Mouse (Mus musculus) G1E (cell line): ENCODE measurements around the gene Numa1. TPM values are rescaled to one million over a fixed set of nuclear protein-coding genes. Genes with fewer than 3 reads are reported as not detected.

Source experiments
- ATAC-seq: 2 replicates; pipeline ENCODE4 v1.8.0; 2016; ENCODE audit warnings: mild to moderate bottlenecking; ENCODE audit not compliant: insufficient number of reproducible peaks, poor library complexity, low FRiP score, severe bottlenecking; ENCODE audit errors: extremely low read depth
- DNase-seq: peaks from one replicate; pipeline ENCODE4 v3.0.0; 2012; ENCODE audit warnings: low spot score
- H3K27me3 ChIP-seq: 2 replicates; pipeline ENCODE4 v1.6.1; 2012; ENCODE audit warnings: mild to moderate bottlenecking, low read length, inconsistent platforms; ENCODE audit not compliant: insufficient read depth
- H3K36me3 ChIP-seq: replicated peaks from 2 replicates; pipeline ENCODE3; 2012; ENCODE audit warnings: mild to moderate bottlenecking, inconsistent platforms
- H3K4me1 ChIP-seq: 2 replicates; pipeline ENCODE4 v1.6.1; 2012; ENCODE audit warnings: low read depth, low read length, inconsistent platforms, mixed read lengths; ENCODE audit not compliant: insufficient read depth
- H3K4me3 ChIP-seq: 2 replicates; pipeline ENCODE4 v1.5.1; 2012; ENCODE audit warnings: low read depth, mild to moderate bottlenecking, inconsistent platforms, low read length, moderate library complexity, mixed read lengths
- H3K9me3 ChIP-seq: replicated peaks from 2 replicates; pipeline ENCODE4 v1.6.1; 2012; ENCODE audit warnings: inconsistent platforms
- CTCF ChIP-seq: IDR thresholded peaks from 2 replicates; pipeline ENCODE4 v1.5.1; 2012; ENCODE audit warnings: low read depth, low read length, inconsistent platforms, mixed read lengths
- GATA1 ChIP-seq: IDR thresholded peaks from 2 replicates; pipeline ENCODE4 v1.6.1; 2012; ENCODE audit warnings: borderline replicate concordance, low read length, inconsistent platforms, mixed read lengths
- GATA2 ChIP-seq: IDR thresholded peaks from 2 replicates; pipeline ENCODE4 v1.6.1; 2012; ENCODE audit warnings: low read depth, low read length, inconsistent platforms, borderline replicate concordance
- POLR2AphosphoS5 ChIP-seq: IDR thresholded peaks from 2 replicates; pipeline ENCODE4 v1.6.1; 2012; ENCODE audit warnings: low read depth, low read length, inconsistent platforms; ENCODE audit not compliant: insufficient replicate concordance
- TAL1 ChIP-seq: conservative IDR thresholded peaks from 2 replicates; pipeline ENCODE4 v1.6.1; 2012; ENCODE audit warnings: low read depth, low read length, inconsistent platforms, mixed read lengths
- polyA plus RNA-seq: library from polyadenylated mRNA; stranded (reverse); fragments of >175 nt; gene quantifications from 2 replicates; pipeline ENCODE4 v1.2.3, GENCODE M21; 2012
- total RNA-seq, 2 experiments: library from RNA; stranded (forward) in 1 of 2; stranded (reverse) in 1 of 2; fragments of 200-1000 nt in 1 of 2; fragments of >200 nt in 1 of 2; fragmentation: Nextera tagmentation in 1 of 2; gene quantifications; 2 replicates each; pipeline ENCODE4 v1.2.3; 2014 to 2017

The Numa1 gene
- total and polyA plus RNA-seq, 3 experiments: 112 to 189 (median 125) TPM

- H3K36me3 ChIP-seq: peaks cover 21% of the 10 kb centered on the region
- H3K27me3 ChIP-seq: no peaks in the 10 kb centered on the region
- no peaks in the 10 kb centered on the region for H3K9me3 ChIP-seq
- ATAC-seq (no peak), DNase-seq (no peak)
- peaks cover 24% of the 10 kb centered on the region for H3K4me1 ChIP-seq
- TF ChIP-seq TAL1 (no peak), GATA1 (no peak), GATA2 (no peak), POLR2AphosphoS5 (no peak), CTCF (no peak)
- H3K4me3 ChIP-seq: no peak overlapping the region
These were observed 17.7 kb downstream of the Numa1 start for GRCm38 (mm10) chr7:101951648-101952047.

GRCm38 (mm10) chr7:101952098-101952497 lies 18.2 kb downstream of the Numa1 start:
- peaks cover 23% of the 10 kb centered on the region for H3K36me3 ChIP-seq

GRCm38 (mm10) chr7:101954163-101954562 lies 20.3 kb downstream of the Numa1 start:
- Histone ChIP-seq H3K9me3 (no peaks in the 10 kb centered on the region), H3K27me3 (no peaks in the 10 kb centered on the region), H3K36me3 (peaks cover 19% of the 10 kb centered on the region), H3K4me1 (peaks cover 26% of the 10 kb centered on the region), H3K4me3 (no peak overlapping the region)
- no peak for TF ChIP-seq TAL1
- no peak for TF ChIP-seq GATA2
- TF ChIP-seq POLR2AphosphoS5: no peak
- TF ChIP-seq CTCF: no peak
- no peak for TF ChIP-seq GATA1
- no peak for ATAC-seq
- no peak for DNase-seq

More at GRCm38 (mm10) chr7:101952098-101952497, 18.2 kb downstream of the Numa1 start:
- DNase-seq (no peak), ATAC-seq (no peak)
- Histone ChIP-seq H3K9me3 (no peaks in the 10 kb centered on the region), H3K27me3 (no peaks in the 10 kb centered on the region), H3K4me3 (no peak overlapping the region), H3K4me1 (peaks cover 28% of the 10 kb centered on the region)
- TF ChIP-seq CTCF: no peak
- TF ChIP-seq GATA1: no peak
- no peak for TF ChIP-seq TAL1
- no peak for TF ChIP-seq GATA2
- TF ChIP-seq POLR2AphosphoS5: no peak

- DNase-seq (no peak), ATAC-seq (no peak)
- H3K4me1 ChIP-seq: peaks cover 27% of the 10 kb centered on the region
- no peak overlapping the region for H3K4me3 ChIP-seq
- no peak for TF ChIP-seq GATA2
- TF ChIP-seq POLR2AphosphoS5: no peak
- no peak for TF ChIP-seq GATA1
- TF ChIP-seq CTCF: no peak
- no peak for TF ChIP-seq TAL1
- H3K36me3 ChIP-seq: peaks cover 19% of the 10 kb centered on the region
- no peaks in the 10 kb centered on the region for H3K27me3 ChIP-seq
- no peaks in the 10 kb centered on the region for H3K9me3 ChIP-seq
These were observed 21.4 kb downstream of the Numa1 start for GRCm38 (mm10) chr7:101955276-101955675.

GRCm38 (mm10) chr7:101955862-101956261 lies 22.0 kb downstream of the Numa1 start:
- H3K27me3 ChIP-seq: no peaks in the 10 kb centered on the region
- H3K9me3 ChIP-seq: no peaks in the 10 kb centered on the region
- no peak overlapping the region for H3K4me3 ChIP-seq
- DNase-seq (no peak), ATAC-seq (no peak)
- peaks cover 19% of the 10 kb centered on the region for H3K36me3 ChIP-seq
- TF ChIP-seq GATA1 (no peak), GATA2 (no peak), TAL1 (no peak), POLR2AphosphoS5 (no peak), CTCF (no peak)
- H3K4me1 ChIP-seq: peaks cover 27% of the 10 kb centered on the region

GRCm38 (mm10) chr7:101956481-101956880 lies 22.6 kb downstream of the Numa1 start:
- Histone ChIP-seq H3K4me1 (peaks cover 27% of the 10 kb centered on the region), H3K36me3 (peaks cover 19% of the 10 kb centered on the region), H3K9me3 (no peaks in the 10 kb centered on the region), H3K4me3 (no peak overlapping the region), H3K27me3 (no peaks in the 10 kb centered on the region)
- no peak for TF ChIP-seq CTCF
- TF ChIP-seq TAL1: no peak
- TF ChIP-seq GATA1: no peak
- ATAC-seq (no peak), DNase-seq (no peak)
